Mouse (Mus musculus) liver, embryonic 14.5 days (tissue): ENCODE measurements around the gene Pttg1ip. TPM values are rescaled to one million over a fixed set of nuclear protein-coding genes. Genes with fewer than 3 reads are reported as not detected.
A peak's percentile ranks its signal among the peaks of the same experiment; 100 is the strongest.

Source experiments
- ATAC-seq: fragments of 200-750 bp; cut with Nextera tagmentation; 2 replicates; pipeline ENCODE4 v1.8.0; 2017; ENCODE audit warnings: moderate number of reproducible peaks, mild to moderate bottlenecking, moderate library complexity; ENCODE audit not compliant: insufficient read depth
- DNase-seq, 3 experiments: peaks; one replicate each; pipeline ENCODE4 v3.0.0-alpha.2; 2012 to 2013; ENCODE audit warnings: low read depth in 3 of 3, low spot score in 3 of 3
- H3K27ac ChIP-seq: fragments of 300-500 bp; sonication (generic); 2 replicates; pipeline ENCODE4 v1.5.1; 2014; ENCODE audit warnings: moderate library complexity, mild to moderate bottlenecking, control low read depth, inconsistent platforms
- H3K27me3 ChIP-seq: fragments of 300-500 bp; sonication (generic); 2 replicates; pipeline ENCODE4 v1.6.1; 2014; ENCODE audit warnings: mild to moderate bottlenecking, low read length, moderate library complexity; ENCODE audit not compliant: control insufficient read depth, insufficient read depth
- H3K36me3 ChIP-seq: fragments of 300-500 bp; sonication (generic); replicated peaks from 2 replicates; pipeline ENCODE4 v1.6.1; 2014; ENCODE audit warnings: low read depth; ENCODE audit not compliant: control insufficient read depth, insufficient read depth
- H3K4me1 ChIP-seq, 2 experiments: fragments of 200-500 bp in 1 of 2; fragments of 300-500 bp in 1 of 2; sonication (generic) in 1 of 2; replicated peaks; 2 replicates each; pipeline ENCODE4 v1.6.1; 2012 to 2014; ENCODE audit warnings: antibody characterized with exemption in 1 of 2, inconsistent platforms in 1 of 2, low read length in 1 of 2; ENCODE audit not compliant: control insufficient read depth in 2 of 2, insufficient read depth in 2 of 2
- H3K4me2 ChIP-seq: fragments of 300-500 bp; sonication (generic); 2 replicates; pipeline ENCODE4 v1.6.1; 2014; ENCODE audit warnings: low read depth, mild to moderate bottlenecking, control low read depth, moderate library complexity
- H3K4me3 ChIP-seq, 2 experiments: fragments of 200-500 bp in 1 of 2; fragments of 300-500 bp in 1 of 2; sonication (generic) in 1 of 2; 2 replicates each; pipeline ENCODE4 v1.5.1; 2012 to 2014; ENCODE audit warnings: low read depth in 2 of 2, low read length in 2 of 2, mild to moderate bottlenecking in 2 of 2, control low read depth in 1 of 2, inconsistent platforms in 1 of 2, moderate library complexity in 1 of 2; ENCODE audit not compliant: insufficient read depth in 1 of 2
- H3K9ac ChIP-seq: fragments of 300-500 bp; sonication (generic); replicated peaks from 2 replicates; pipeline ENCODE4 v1.6.1; 2014; ENCODE audit warnings: mild to moderate bottlenecking, control low read depth, moderate library complexity
- H3K9me3 ChIP-seq: fragments of 300-500 bp; sonication (generic); 2 replicates; pipeline ENCODE4 v1.6.1; 2016; ENCODE audit warnings: low read length, mixed read lengths; ENCODE audit not compliant: control insufficient read depth
- CTCF ChIP-seq: IDR thresholded peaks from 2 replicates; pipeline ENCODE4 v1.5.1; 2016; ENCODE audit warnings: antibody characterized with exemption, low read depth, control low read depth
- EP300 ChIP-seq: IDR thresholded peaks from 2 replicates; pipeline ENCODE4 v1.6.1; 2016; ENCODE audit warnings: antibody characterized with exemption, low read depth
- WGBS: fragments of 180-500 bp; shearing (Covaris S2); extraction: QIAGEN DNeasy Blood & Tissue Kit; methylation state at CpG from one replicate; pipeline ENCODE4 v1.1.7; 2014; ENCODE audit not compliant: insufficient replicate concordance; 5-methylcytosine and 5-hydroxymethylcytosine counted together
- polyA plus RNA-seq, 2 experiments: library from polyadenylated mRNA; depleted of rRNA in 1 of 2; stranded (reverse) in 1 of 2; unstranded in 1 of 2; fragments of >200 nt; fragmentation: Nextera tagmentation in 1 of 2; extraction: Ambion mirVana in 1 of 2; gene quantifications; 2 replicates each; pipeline versions ENCODE4 v1.2.1 to v1.2.3; 2012 to 2014

The Pttg1ip gene
- polyA plus RNA-seq, 2 experiments: 40.5 to 64.8 TPM

GRCm38 (mm10) chr10:77604958-77605357 lies 23.4 kb downstream of the Pttg1ip start:
- TF ChIP-seq EP300 (no peak), CTCF (no peak)
- no peak overlapping the region for H3K4me3 ChIP-seq
- H3K9me3 ChIP-seq: no peaks in the 10 kb centered on the region
- no peaks in the 10 kb centered on the region for H3K27me3 ChIP-seq
- H3K27ac ChIP-seq: peak overlapping the region; percentile 89; the same call in 1 of the 2 replicates
- no peak overlapping the region for H3K9ac ChIP-seq
- H3K36me3 ChIP-seq: peaks cover 5% of the 10 kb centered on the region
- H3K4me2 ChIP-seq: no peak overlapping the region
- DNase-seq (no peak), ATAC-seq (no peak)
- 81% methylated on average over 5 of the region's 5 CpGs for WGBS
- H3K4me1 ChIP-seq: peaks cover 7 to 13% of the 10 kb centered on the region in 2 experiments

GRCm38 (mm10) chr10:77605368-77605767 lies 23.8 kb downstream of the Pttg1ip start:
- peak overlapping the region; percentile 58 to 82; a peak in 3 of 4 replicates for H3K4me3 ChIP-seq
- H3K4me2 ChIP-seq: peak overlapping the region; percentile 93
- peak overlapping the region; percentile 89 for H3K27ac ChIP-seq
- peaks cover 7 to 13% of the 10 kb centered on the region in 2 experiments for H3K4me1 ChIP-seq
- no peaks in the 10 kb centered on the region for H3K27me3 ChIP-seq
- H3K9me3 ChIP-seq: no peaks in the 10 kb centered on the region
- TF ChIP-seq CTCF: peak; percentile 83
- TF ChIP-seq EP300: no peak
- ATAC-seq: peak; percentile 16; the same call in 1 of the 2 replicates
- H3K9ac ChIP-seq: peak overlapping the region; percentile 78; the same call in 1 of the 2 replicates
- 8% methylated on average over 1 of the region's 1 CpGs for WGBS
- H3K36me3 ChIP-seq: peaks cover 5% of the 10 kb centered on the region
- DNase-seq: peak in 2 of 3 experiments; percentile 58 to 64

DNA sequence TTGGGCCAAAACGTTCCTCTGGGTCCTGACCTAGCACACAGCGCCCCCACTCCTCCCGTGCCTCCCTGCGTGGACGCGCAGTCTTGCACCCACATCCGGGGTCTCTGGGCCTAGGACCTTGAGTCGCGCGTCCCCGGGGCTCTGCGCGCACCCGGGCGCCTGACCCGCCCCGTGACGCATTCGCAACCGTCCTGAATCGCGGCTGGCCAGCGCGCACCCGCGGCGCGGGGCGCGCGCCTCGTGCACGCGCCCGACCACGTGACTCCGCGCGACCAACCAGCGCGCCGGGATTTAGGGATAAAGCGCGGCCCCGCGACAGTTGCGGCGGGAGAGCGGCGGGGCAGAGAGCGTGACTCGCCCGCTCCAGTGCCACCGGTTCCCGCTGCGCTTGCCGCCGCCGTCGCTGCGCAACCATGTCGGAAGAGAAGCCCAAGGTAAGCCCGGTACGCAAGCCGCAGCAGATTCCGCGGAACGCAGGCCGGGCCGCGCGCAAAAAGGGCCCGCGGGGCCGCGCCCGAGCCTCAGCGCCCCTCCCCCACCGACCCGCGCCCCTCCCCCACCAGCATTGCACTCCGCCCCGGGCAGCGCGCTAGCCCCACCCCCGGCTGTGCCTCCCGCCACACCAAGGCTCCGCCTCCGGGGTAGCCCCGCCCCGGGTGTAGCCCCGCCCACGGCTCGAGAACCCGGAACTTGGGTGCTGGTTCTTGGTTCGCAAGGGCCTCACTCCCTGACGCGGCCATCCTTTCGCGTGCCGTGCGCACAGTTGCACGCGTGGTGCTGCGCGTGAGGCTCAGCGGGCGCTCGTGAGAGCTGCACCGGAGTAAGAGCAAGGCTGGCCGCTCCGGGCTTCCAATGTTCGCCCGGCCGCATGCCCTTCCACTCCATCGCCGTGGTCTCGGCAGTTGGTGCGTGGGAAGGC lies 24.6 kb downstream of the Pttg1ip start, which contains the start of the genes Sumo3 and Gm49325:
Gene Sumo3, plus strand, starts transcription at position 190 of the 919 bp plus-strand sequence.
Gene Gm49325, plus strand, starts transcription at position 290 of the 919 bp plus-strand sequence.
- ATAC-seq (peak; percentile 84), DNase-seq (peak; percentile 88 to 94 (median 89))
- H3K9ac ChIP-seq: peak within 1 kb of the TSS; percentile 83
- peak within 1 kb of the TSS; percentile 93 for H3K4me2 ChIP-seq
- TF ChIP-seq EP300: no peak
- peak; percentile 23; the same call in 1 of the 2 replicates for TF ChIP-seq CTCF
- H3K9me3 ChIP-seq: no peaks in the 10 kb centered on the region
- WGBS: under 1% methylated on average over 114 of the region's 119 CpGs
- H3K36me3 ChIP-seq: peaks cover 13% of the 10 kb centered on the region
- peak within 1 kb of the TSS; percentile 68 to 82 for H3K4me3 ChIP-seq
- peak within 1 kb of the TSS; percentile 89 for H3K27ac ChIP-seq
- no peaks in the 10 kb centered on the region for H3K27me3 ChIP-seq
- peaks cover 7 to 13% of the 10 kb centered on the region in 2 experiments for H3K4me1 ChIP-seq

DNA sequence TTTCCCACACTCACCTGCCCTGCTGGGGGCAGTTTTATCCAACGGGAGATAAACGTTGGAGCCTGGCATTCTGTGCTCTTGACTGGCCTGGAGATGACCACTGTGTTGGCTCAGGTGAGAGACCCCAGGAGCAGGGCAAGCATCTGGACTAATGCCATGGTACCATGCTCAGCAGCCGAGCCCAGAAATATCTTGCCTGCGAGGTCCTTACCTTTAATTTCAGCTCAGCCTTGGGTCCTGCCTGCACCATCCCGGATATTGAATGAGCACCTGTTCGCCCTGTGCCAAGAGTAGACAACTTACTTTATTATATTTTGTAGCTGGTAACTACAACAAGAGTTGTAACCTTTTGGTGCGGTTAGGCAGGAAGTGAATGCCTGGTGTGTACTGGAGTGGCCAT lies 25.3 kb downstream of the Pttg1ip start:
- H3K9me3 ChIP-seq: no peaks in the 10 kb centered on the region
- H3K27me3 ChIP-seq: no peaks in the 10 kb centered on the region
- peak overlapping the region; percentile 73 for H3K27ac ChIP-seq
- peaks cover 7 to 13% of the 10 kb centered on the region in 2 experiments for H3K4me1 ChIP-seq
- no peak for TF ChIP-seq EP300
- peak; percentile 2; the same call in 1 of the 2 replicates for TF ChIP-seq CTCF
- ATAC-seq: peak; percentile 19
- H3K4me2 ChIP-seq: peak overlapping the region; percentile 93
- WGBS: 14% methylated on average over 7 of the region's 7 CpGs
- peak overlapping the region; percentile 83 for H3K9ac ChIP-seq
- H3K36me3 ChIP-seq: peaks cover 19% of the 10 kb centered on the region
- H3K4me3 ChIP-seq: peak overlapping the region; percentile 65 to 82
- DNase-seq: no peak

DNA sequence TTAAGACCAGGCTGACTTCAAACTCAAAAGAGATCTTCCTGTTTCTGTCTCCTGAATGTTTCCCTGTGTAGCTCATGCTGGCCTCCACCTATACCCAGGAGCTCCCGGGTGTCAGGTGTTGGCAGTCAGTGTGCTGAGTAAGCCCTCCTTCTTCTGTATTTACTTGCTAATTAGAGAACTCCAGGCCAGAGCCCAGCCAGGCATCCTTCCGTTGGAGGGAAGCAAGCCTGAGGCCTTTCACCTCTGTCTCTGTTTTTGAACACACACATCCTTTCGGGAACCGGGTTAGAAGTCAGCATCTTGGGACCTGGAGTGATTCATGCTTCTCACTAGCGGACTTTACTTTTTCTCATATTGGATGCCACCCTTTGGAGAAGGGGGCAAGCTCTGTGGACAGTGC lies 25.9 kb downstream of the Pttg1ip start:
- H3K27me3 ChIP-seq: no peaks in the 10 kb centered on the region
- TF ChIP-seq EP300: no peak
- 56% methylated on average over 5 of the region's 5 CpGs for WGBS
- peak overlapping the region; percentile 65 to 82 for H3K4me3 ChIP-seq
- H3K36me3 ChIP-seq: peaks cover 19% of the 10 kb centered on the region
- H3K4me1 ChIP-seq: peaks cover 7 to 13% of the 10 kb centered on the region in 2 experiments
- ATAC-seq: no peak
- peak overlapping the region; percentile 93 for H3K4me2 ChIP-seq
- H3K27ac ChIP-seq: no peak overlapping the region
- no peaks in the 10 kb centered on the region for H3K9me3 ChIP-seq
- peak overlapping the region; percentile 83 for H3K9ac ChIP-seq
- no peak for DNase-seq
